Mouse (Mus musculus) cerebellum, postnatal 4 days (tissue): ENCODE results near the gene Ttc5.
"Not testable (repeated sequence)": the region's sequence is repeated elsewhere in the genome, so short reads cannot be mapped to it uniquely, and the experiment has no call there.

ENCODE experiments used
- DNase-seq, 2 experiments: peaks; one replicate each; pipeline ENCODE4 v3.0.0; 2022; ENCODE audit warnings: low spot score in 2 of 2, mixed read lengths in 1 of 2

Gene Ttc5

GRCm38 (mm10) chr14:50771342-50771741 lies 14.0 kb downstream of the Ttc5 start:
- DNase-seq, result no peak

- DNase-seq, result no peak
Observed at GRCm38 (mm10) chr14:50765736-50766135, 19.6 kb downstream of the Ttc5 start.

GRCm38 (mm10) chr14:50758416-50759085 lies 26.8 kb downstream of the Ttc5 start:
- no peak for DNase-seq

GRCm38 (mm10) chr14:50744994-50745393 lies 40.3 kb downstream of the Ttc5 start, which contains the start of gene Olfr749:
TSS of gene Olfr749 (minus strand) at chr14:50745094.
- DNase-seq, result no peak

- DNase-seq, result no peak
Observed at GRCm38 (mm10) chr14:50741584-50741983, 43.7 kb downstream of the Ttc5 start.

GRCm38 (mm10) chr14:50740334-50740733 lies 45.0 kb downstream of the Ttc5 start:
- no peak for DNase-seq

GRCm38 (mm10) chr14:50722371-50722770 lies 62.9 kb downstream of the Ttc5 start:
- DNase-seq, result not testable (repeated sequence)

GRCm38 (mm10) chr14:50719875-50720274 lies 65.4 kb downstream of the Ttc5 start:
- not testable (repeated sequence) for DNase-seq
